Mouse (Mus musculus): ENCODE measurements around the gene Zbtb38. TPM values are rescaled to one million over a fixed set of nuclear protein-coding genes. Genes with fewer than 3 reads are reported as not detected.

Zbtb38 gene
- polyA plus RNA-seq, 1 experiment = 23.8 TPM

- H3K27ac ChIP-seq (ENCODE audit: insufficient read depth, low read length) = 0 out of 2 replicates have a peak overlapping the region, but pooled peaks have one; percentile 25
- no peak overlapping the region for H3K4me3 ChIP-seq (ENCODE audit: low read depth, low read length)
- no peaks in the 10 kb centered on the region for H3K36me3 ChIP-seq (ENCODE audit: control insufficient read depth, insufficient read depth, low read length, poor library complexity, severe bottlenecking)
- H3K9me3 ChIP-seq (replicated peaks; ENCODE audit: control insufficient read depth, insufficient read depth, low read length, poor library complexity, severe bottlenecking) = no peaks in the 10 kb centered on the region
- no peak overlapping the region for H3K9ac ChIP-seq (ENCODE audit: low read depth, poor library complexity, severe bottlenecking)
- H3K4me1 ChIP-seq (ENCODE audit: control insufficient read depth, insufficient read depth, low read length) = peaks cover 5% of the 10 kb centered on the region
- TF ChIP-seq EP300 (IDR thresholded peaks at IDR 0.05; ENCODE audit: insufficient read depth, low read depth, low read length) = no peak
- TF ChIP-seq POLR2A (IDR thresholded peaks at IDR 0.05; ENCODE audit: insufficient read depth, low read length) = no peak
- TF ChIP-seq CTCF (IDR thresholded peaks at IDR 0.05; ENCODE audit: low read depth, low read length) = no peak
- H3K27me3 ChIP-seq (ENCODE audit: control insufficient read depth, insufficient read depth, low read length, poor library complexity, severe bottlenecking) = no peaks in the 10 kb centered on the region
These were observed 39.7 kb downstream of the Zbtb38 start for GRCm38 (mm10) chr9:96712758-96713471.

DNA sequence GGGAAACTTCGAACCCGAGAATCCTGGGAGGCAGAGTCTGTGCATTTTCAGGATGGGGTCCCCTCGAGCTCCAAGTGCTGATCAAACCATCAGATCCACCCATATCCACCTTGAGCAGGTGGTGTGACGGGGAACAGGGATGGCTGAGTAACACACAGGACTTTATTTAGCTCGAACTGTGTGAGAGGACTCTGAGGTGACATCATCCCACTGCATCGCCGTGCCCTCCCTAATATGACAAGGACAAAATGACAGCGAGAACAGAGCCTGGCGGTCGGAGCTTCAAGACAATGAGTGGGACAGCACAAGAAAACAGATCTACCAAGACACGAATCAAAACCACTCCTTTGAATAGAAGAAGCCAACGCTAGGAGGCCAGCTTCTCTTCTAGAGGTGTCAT lies 40.6 kb downstream of the Zbtb38 start:
- Histone ChIP-seq H3K4me3 (ENCODE audit: low read depth, low read length) (no peak overlapping the region), H3K27me3 (ENCODE audit: control insufficient read depth, insufficient read depth, low read length, poor library complexity, severe bottlenecking) (no peaks in the 10 kb centered on the region), H3K4me1 (ENCODE audit: control insufficient read depth, insufficient read depth, low read length) (peaks cover 5% of the 10 kb centered on the region), H3K9ac (ENCODE audit: low read depth, poor library complexity, severe bottlenecking) (no peak overlapping the region), H3K27ac (ENCODE audit: insufficient read depth, low read length) (no peak overlapping the region), H3K9me3 (replicated peaks; ENCODE audit: control insufficient read depth, insufficient read depth, low read length, poor library complexity, severe bottlenecking) (no peaks in the 10 kb centered on the region), H3K36me3 (ENCODE audit: control insufficient read depth, insufficient read depth, low read length, poor library complexity, severe bottlenecking) (no peaks in the 10 kb centered on the region)
- TF ChIP-seq CTCF (IDR thresholded peaks at IDR 0.05; ENCODE audit: low read depth, low read length) (no peak), EP300 (IDR thresholded peaks at IDR 0.05; ENCODE audit: insufficient read depth, low read depth, low read length) (no peak), POLR2A (IDR thresholded peaks at IDR 0.05; ENCODE audit: insufficient read depth, low read length) (no peak)

DNA sequence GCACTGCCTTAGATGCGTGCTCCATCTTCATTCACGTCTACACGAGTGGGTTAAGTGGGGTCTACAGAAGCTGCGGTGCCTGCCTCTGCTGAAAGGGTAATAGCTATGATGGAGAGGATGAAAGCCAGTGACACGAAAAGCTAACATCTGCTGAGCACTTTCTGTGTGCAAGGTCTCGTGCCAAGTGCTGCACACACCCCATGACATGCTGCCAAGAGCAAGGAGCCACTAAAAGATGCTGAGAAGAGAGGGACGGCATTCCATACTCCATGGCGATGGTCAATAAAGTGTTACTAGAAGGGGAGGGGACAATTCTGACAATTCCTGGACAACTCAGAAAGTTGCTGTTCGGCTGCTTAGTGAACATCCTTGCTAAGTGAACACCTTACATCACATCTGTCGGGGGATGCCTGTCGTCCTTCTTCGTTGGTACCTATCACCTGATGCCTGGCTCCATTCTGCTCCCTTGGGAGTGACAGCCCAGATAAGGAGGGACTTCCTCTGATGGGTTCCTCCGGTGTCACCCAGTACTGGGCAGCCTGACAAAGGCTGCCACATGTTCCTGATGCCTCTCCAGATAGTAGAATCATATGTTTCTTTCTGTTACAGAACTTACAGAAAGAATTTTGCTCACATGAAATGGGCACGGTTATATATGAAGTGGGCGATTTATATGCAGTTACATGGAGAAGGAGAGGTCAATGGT lies 42.2 kb downstream of the Zbtb38 start:
- Histone ChIP-seq H3K9me3 (replicated peaks; ENCODE audit: control insufficient read depth, insufficient read depth, low read length, poor library complexity, severe bottlenecking) (no peaks in the 10 kb centered on the region), H3K4me1 (ENCODE audit: control insufficient read depth, insufficient read depth, low read length) (peaks cover 3% of the 10 kb centered on the region), H3K9ac (ENCODE audit: low read depth, poor library complexity, severe bottlenecking) (no peak overlapping the region), H3K4me3 (ENCODE audit: low read depth, low read length) (no peak overlapping the region), H3K27me3 (ENCODE audit: control insufficient read depth, insufficient read depth, low read length, poor library complexity, severe bottlenecking) (no peaks in the 10 kb centered on the region), H3K27ac (ENCODE audit: insufficient read depth, low read length) (no peak overlapping the region), H3K36me3 (ENCODE audit: control insufficient read depth, insufficient read depth, low read length, poor library complexity, severe bottlenecking) (no peaks in the 10 kb centered on the region)
- TF ChIP-seq EP300 (IDR thresholded peaks at IDR 0.05; ENCODE audit: insufficient read depth, low read depth, low read length) (no peak), POLR2A (IDR thresholded peaks at IDR 0.05; ENCODE audit: insufficient read depth, low read length) (no peak), CTCF (IDR thresholded peaks at IDR 0.05; ENCODE audit: low read depth, low read length) (no peak)

DNA sequence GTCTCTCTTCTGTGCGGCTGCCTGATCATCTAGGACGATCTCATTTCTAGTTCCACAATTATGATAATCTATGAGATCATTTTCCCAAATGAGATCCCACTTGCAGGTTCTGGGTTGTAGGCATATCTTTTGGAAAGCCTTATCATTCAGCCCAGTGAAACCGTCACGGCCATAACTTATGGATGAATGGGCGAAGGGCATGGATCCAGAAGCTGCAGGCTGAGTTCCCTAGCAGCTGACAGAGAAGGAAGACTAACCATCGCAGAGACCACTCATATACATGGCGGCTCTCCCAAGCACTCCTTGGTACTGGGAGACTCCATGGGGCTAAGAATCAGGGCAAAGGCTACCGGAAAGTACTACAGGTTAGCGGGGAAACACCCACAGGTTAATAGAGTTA lies 43.7 kb downstream of the Zbtb38 start:
- Histone ChIP-seq H3K4me3 (ENCODE audit: low read depth, low read length) (no peak overlapping the region), H3K36me3 (ENCODE audit: control insufficient read depth, insufficient read depth, low read length, poor library complexity, severe bottlenecking) (no peaks in the 10 kb centered on the region), H3K27me3 (ENCODE audit: control insufficient read depth, insufficient read depth, low read length, poor library complexity, severe bottlenecking) (no peaks in the 10 kb centered on the region), H3K27ac (ENCODE audit: insufficient read depth, low read length) (no peak overlapping the region), H3K9ac (ENCODE audit: low read depth, poor library complexity, severe bottlenecking) (no peak overlapping the region), H3K9me3 (replicated peaks; ENCODE audit: control insufficient read depth, insufficient read depth, low read length, poor library complexity, severe bottlenecking) (no peaks in the 10 kb centered on the region), H3K4me1 (ENCODE audit: control insufficient read depth, insufficient read depth, low read length) (peaks cover 1% of the 10 kb centered on the region)
- no peak for TF ChIP-seq EP300 (IDR thresholded peaks at IDR 0.05; ENCODE audit: insufficient read depth, low read depth, low read length)
- no peak for TF ChIP-seq POLR2A (IDR thresholded peaks at IDR 0.05; ENCODE audit: insufficient read depth, low read length)
- no peak for TF ChIP-seq CTCF (IDR thresholded peaks at IDR 0.05; ENCODE audit: low read depth, low read length)

DNA sequence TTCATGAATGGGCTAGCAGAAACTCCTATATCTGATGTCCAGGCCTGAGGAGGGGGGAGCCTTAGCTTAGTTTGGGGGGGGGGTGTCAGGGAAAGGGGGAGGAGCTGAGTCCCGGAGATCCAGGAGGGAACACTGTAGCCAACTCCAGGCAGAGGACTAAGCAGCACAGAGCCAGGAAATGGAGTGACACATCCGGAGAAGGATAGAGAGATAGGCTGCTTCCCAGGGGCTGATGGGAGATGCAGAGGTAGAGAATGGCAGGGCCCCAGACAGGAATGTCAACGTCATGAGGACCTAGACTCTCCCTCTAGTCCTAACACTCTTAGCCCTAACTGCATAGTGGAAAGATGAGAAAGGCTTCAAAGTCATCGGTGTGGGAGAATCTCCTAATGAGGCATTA lies 44.7 kb downstream of the Zbtb38 start:
- Histone ChIP-seq H3K4me3 (ENCODE audit: low read depth, low read length) (no peak overlapping the region), H3K4me1 (ENCODE audit: control insufficient read depth, insufficient read depth, low read length) (no peaks in the 10 kb centered on the region), H3K9ac (ENCODE audit: low read depth, poor library complexity, severe bottlenecking) (no peak overlapping the region), H3K27me3 (ENCODE audit: control insufficient read depth, insufficient read depth, low read length, poor library complexity, severe bottlenecking) (no peaks in the 10 kb centered on the region), H3K9me3 (replicated peaks; ENCODE audit: control insufficient read depth, insufficient read depth, low read length, poor library complexity, severe bottlenecking) (no peaks in the 10 kb centered on the region), H3K36me3 (ENCODE audit: control insufficient read depth, insufficient read depth, low read length, poor library complexity, severe bottlenecking) (no peaks in the 10 kb centered on the region), H3K27ac (ENCODE audit: insufficient read depth, low read length) (no peak overlapping the region)
- TF ChIP-seq CTCF (IDR thresholded peaks at IDR 0.05; ENCODE audit: low read depth, low read length) (no peak), EP300 (IDR thresholded peaks at IDR 0.05; ENCODE audit: insufficient read depth, low read depth, low read length) (no peak), POLR2A (IDR thresholded peaks at IDR 0.05; ENCODE audit: insufficient read depth, low read length) (no peak)

Data from ES-Bruce4 (cell line).